Mouse (Mus musculus): ENCODE data around the gene Gm20388. TPM values are rescaled to one million over a fixed set of nuclear protein-coding genes. Genes with fewer than 3 reads are reported as not detected.

Gene Gm20388
- polyA plus RNA-seq, 1 experiment from 2014 or later, result not detected

DNA sequence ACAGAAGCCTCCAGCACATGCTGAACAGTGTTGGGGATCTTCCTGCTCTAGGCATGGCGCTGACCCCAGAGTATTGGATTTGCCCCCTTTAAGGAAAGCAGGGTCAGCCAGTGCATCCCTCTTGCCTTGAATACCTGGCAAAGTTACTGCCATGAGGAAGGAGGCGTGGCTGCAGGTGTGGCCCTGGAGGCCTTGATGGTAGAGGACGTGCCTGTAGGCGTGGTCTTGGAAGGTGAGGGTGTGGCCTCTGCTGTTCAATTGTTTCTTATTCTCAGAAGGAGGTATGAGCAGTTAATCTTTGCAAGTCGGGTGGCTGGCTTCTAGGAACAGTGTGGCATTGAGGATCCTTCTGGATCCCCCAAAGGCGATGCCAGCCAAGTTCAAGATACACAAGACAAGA, 2305.8 kb downstream of the Gm20388 start:
- no peaks in the 10 kb centered on the region for H3K4me1 ChIP-seq (replicated peaks; ENCODE audit: control insufficient read depth, insufficient read depth)
- no peak overlapping the region for H3K27ac ChIP-seq (replicated peaks)
- no peaks in the 10 kb centered on the region for H3K9me3 ChIP-seq (ENCODE audit: control insufficient read depth, low read length)
- TF ChIP-seq EP300 (optimal IDR thresholded peaks at IDR 0.05) (no peak), CTCF (IDR thresholded peaks at IDR 0.05; ENCODE audit: low read depth) (no peak)
- no peak overlapping the region for H3K4me2 ChIP-seq (replicated peaks; ENCODE audit: low read depth)
- H3K36me3 ChIP-seq (ENCODE audit: control insufficient read depth, insufficient read depth, low read length), result no peaks in the 10 kb centered on the region
- no peak overlapping the region for H3K9ac ChIP-seq (ENCODE audit: low read length)
- H3K4me3 ChIP-seq (ENCODE audit: low read depth, low read length), result no peak overlapping the region
- 61% methylated on average over 6 of the region's 6 CpGs for WGBS
- ATAC-seq (ENCODE audit: low FRiP score, low TSS enrichment) (no peak; the same call in 1 of the 2 replicates), DNase-seq (ENCODE audit: low spot score) (peak; percentile 72)
- H3K27me3 ChIP-seq (ENCODE audit: control insufficient read depth, insufficient read depth, low read length), result no peaks in the 10 kb centered on the region

DNA sequence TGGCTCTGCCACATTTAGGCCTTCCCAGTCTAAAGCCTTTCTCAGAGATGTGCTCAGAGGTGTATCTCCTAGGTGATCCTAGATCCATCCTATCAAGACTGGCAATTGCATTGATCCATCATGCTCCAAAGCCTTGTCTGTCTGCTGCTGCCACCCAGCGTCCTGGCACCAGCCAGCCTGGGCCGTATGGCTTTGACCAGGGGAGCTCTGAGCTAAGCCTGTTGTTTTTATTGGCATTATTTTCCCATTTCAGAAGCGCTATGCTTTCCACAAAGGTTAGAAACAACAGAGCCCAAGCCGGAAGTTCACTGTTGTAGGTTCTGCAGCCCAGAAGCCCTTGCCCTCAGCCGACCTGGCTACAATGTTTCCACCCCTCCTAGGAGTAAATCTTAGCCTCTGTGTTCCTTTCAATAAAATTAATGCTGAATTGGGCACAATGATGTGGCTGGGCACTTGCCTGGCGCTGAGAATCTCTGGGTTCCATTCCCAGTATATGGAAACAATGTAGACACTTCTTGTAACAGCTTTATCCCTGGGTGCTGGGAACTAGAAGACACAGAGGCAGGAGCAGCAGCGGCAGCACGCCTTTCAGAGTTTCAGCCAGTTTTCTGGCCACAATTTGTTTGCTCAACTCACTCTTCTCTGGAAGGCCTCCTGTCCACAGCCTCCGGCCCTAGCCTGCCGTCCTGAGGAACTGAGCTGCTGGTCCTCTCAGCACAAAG, 2307.0 kb downstream of the Gm20388 start:
- no peaks in the 10 kb centered on the region for H3K4me1 ChIP-seq (replicated peaks; ENCODE audit: control insufficient read depth, insufficient read depth)
- H3K9me3 ChIP-seq (ENCODE audit: control insufficient read depth, low read length), result no peaks in the 10 kb centered on the region
- 72% methylated on average over 10 of the region's 10 CpGs for WGBS
- no peak overlapping the region for H3K9ac ChIP-seq (ENCODE audit: low read length)
- H3K4me3 ChIP-seq (ENCODE audit: low read depth, low read length), result no peak overlapping the region
- no peak for ATAC-seq (ENCODE audit: low FRiP score, low TSS enrichment)
- no peak overlapping the region for H3K27ac ChIP-seq (replicated peaks)
- H3K4me2 ChIP-seq (replicated peaks; ENCODE audit: low read depth), result no peak overlapping the region
- H3K27me3 ChIP-seq (ENCODE audit: control insufficient read depth, insufficient read depth, low read length), result no peaks in the 10 kb centered on the region
- no peak for DNase-seq (ENCODE audit: low spot score)
- no peaks in the 10 kb centered on the region for H3K36me3 ChIP-seq (ENCODE audit: control insufficient read depth, insufficient read depth, low read length)
- no peak for TF ChIP-seq EP300 (optimal IDR thresholded peaks at IDR 0.05)
- TF ChIP-seq CTCF (IDR thresholded peaks at IDR 0.05; ENCODE audit: low read depth), result no peak

DNA sequence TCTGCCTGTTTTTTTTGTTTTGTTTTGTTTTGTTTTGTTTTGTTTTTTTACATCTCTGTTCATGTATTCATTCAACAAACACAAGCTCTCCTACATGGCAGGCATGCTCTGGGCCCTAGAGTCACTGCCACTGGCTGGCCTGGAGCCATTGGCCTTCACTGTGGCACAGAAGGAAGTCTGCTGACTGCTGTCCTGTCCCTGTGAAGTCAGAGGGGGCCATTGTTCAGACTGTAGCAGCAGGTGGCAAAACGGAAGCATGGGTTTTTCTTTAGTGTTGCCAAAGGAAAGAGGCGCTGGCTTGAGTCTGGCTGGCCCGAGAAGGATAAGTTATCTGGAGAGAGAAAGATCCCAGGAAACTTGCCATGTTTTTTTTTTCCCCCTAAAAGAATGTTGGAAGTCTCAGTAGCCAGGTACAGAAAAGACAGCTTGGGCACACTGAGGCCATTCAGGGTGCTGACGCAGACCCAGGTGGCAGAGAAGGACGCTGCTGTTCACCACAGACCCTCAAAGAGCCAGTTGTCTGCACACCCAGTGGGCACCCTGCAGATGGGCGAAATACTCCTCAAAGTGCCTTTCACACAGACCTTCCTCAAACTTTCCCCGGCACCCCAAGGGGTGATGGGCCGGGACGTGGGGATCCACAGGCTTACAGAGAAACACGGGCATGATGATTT, 2313.5 kb downstream of the Gm20388 start:
- Histone ChIP-seq H3K27me3 (ENCODE audit: control insufficient read depth, insufficient read depth, low read length) (no peaks in the 10 kb centered on the region), H3K27ac (replicated peaks) (no peak overlapping the region), H3K4me2 (replicated peaks; ENCODE audit: low read depth) (no peak overlapping the region), H3K36me3 (ENCODE audit: control insufficient read depth, insufficient read depth, low read length) (no peaks in the 10 kb centered on the region), H3K9ac (ENCODE audit: low read length) (no peak overlapping the region), H3K4me1 (replicated peaks; ENCODE audit: control insufficient read depth, insufficient read depth) (no peaks in the 10 kb centered on the region), H3K9me3 (ENCODE audit: control insufficient read depth, low read length) (no peaks in the 10 kb centered on the region), H3K4me3 (ENCODE audit: low read depth, low read length) (no peak overlapping the region)
- TF ChIP-seq EP300 (optimal IDR thresholded peaks at IDR 0.05), result no peak
- TF ChIP-seq CTCF (IDR thresholded peaks at IDR 0.05; ENCODE audit: low read depth), result no peak
- DNase-seq (ENCODE audit: low spot score) (no peak), ATAC-seq (ENCODE audit: low FRiP score, low TSS enrichment) (no peak)
- 70% methylated on average over 10 of the region's 10 CpGs for WGBS

GRCm38 (mm10) chr8:122224650-122225022, 2314.0 kb downstream of the Gm20388 start:
- ATAC-seq (ENCODE audit: low FRiP score, low TSS enrichment) (peak; percentile 56), DNase-seq (ENCODE audit: low spot score) (peak; percentile 26)
- H3K4me3 ChIP-seq (ENCODE audit: low read depth, low read length), result no peak overlapping the region

GRCm38 (mm10) chr8:122225446-122225845, 2314.8 kb downstream of the Gm20388 start:
- Histone ChIP-seq H3K4me2 (replicated peaks; ENCODE audit: low read depth) (no peak overlapping the region), H3K9ac (ENCODE audit: low read length) (no peak overlapping the region), H3K4me1 (replicated peaks; ENCODE audit: control insufficient read depth, insufficient read depth) (no peaks in the 10 kb centered on the region), H3K4me3 (ENCODE audit: low read depth, low read length) (no peak overlapping the region), H3K9me3 (ENCODE audit: control insufficient read depth, low read length) (no peaks in the 10 kb centered on the region), H3K27ac (replicated peaks) (no peak overlapping the region), H3K27me3 (ENCODE audit: control insufficient read depth, insufficient read depth, low read length) (no peaks in the 10 kb centered on the region), H3K36me3 (ENCODE audit: control insufficient read depth, insufficient read depth, low read length) (no peaks in the 10 kb centered on the region)
- DNase-seq (ENCODE audit: low spot score) (no peak), ATAC-seq (ENCODE audit: low FRiP score, low TSS enrichment) (no peak)
- TF ChIP-seq EP300 (optimal IDR thresholded peaks at IDR 0.05) (no peak), CTCF (IDR thresholded peaks at IDR 0.05; ENCODE audit: low read depth) (peak; percentile 18; the same call in 1 of the 2 replicates)
- WGBS, result 61% methylated on average over 10 of the region's 10 CpGs

More at GRCm38 (mm10) chr8:122224650-122225022, 2314.0 kb downstream of the Gm20388 start:
- Histone ChIP-seq H3K27me3 (ENCODE audit: control insufficient read depth, insufficient read depth, low read length) (no peaks in the 10 kb centered on the region), H3K36me3 (ENCODE audit: control insufficient read depth, insufficient read depth, low read length) (no peaks in the 10 kb centered on the region), H3K27ac (replicated peaks) (no peak overlapping the region), H3K4me1 (replicated peaks; ENCODE audit: control insufficient read depth, insufficient read depth) (no peaks in the 10 kb centered on the region), H3K9me3 (ENCODE audit: control insufficient read depth, low read length) (no peaks in the 10 kb centered on the region), H3K4me2 (replicated peaks; ENCODE audit: low read depth) (no peak overlapping the region), H3K9ac (ENCODE audit: low read length) (no peak overlapping the region)
- TF ChIP-seq EP300 (optimal IDR thresholded peaks at IDR 0.05) (no peak), CTCF (IDR thresholded peaks at IDR 0.05; ENCODE audit: low read depth) (peak; percentile 55)
- WGBS, result 75% methylated on average over 6 of the region's 6 CpGs

GRCm38 (mm10) chr8:122227345-122227744, 2316.7 kb downstream of the Gm20388 start:
- Histone ChIP-seq H3K4me2 (replicated peaks; ENCODE audit: low read depth) (no peak overlapping the region), H3K9ac (ENCODE audit: low read length) (no peak overlapping the region), H3K27me3 (ENCODE audit: control insufficient read depth, insufficient read depth, low read length) (0 out of 2 replicates have a peak, but pooled peaks cover 2% of the 10 kb centered on the region), H3K36me3 (ENCODE audit: control insufficient read depth, insufficient read depth, low read length) (no peaks in the 10 kb centered on the region), H3K27ac (replicated peaks) (no peak overlapping the region), H3K9me3 (ENCODE audit: control insufficient read depth, low read length) (no peaks in the 10 kb centered on the region), H3K4me1 (replicated peaks; ENCODE audit: control insufficient read depth, insufficient read depth) (0 out of 2 replicates have a peak, but pooled peaks cover 2% of the 10 kb centered on the region), H3K4me3 (ENCODE audit: low read depth, low read length) (no peak overlapping the region)
- DNase-seq (ENCODE audit: low spot score) (no peak), ATAC-seq (ENCODE audit: low FRiP score, low TSS enrichment) (no peak)
- WGBS, result 75% methylated on average over 6 of the region's 6 CpGs
- TF ChIP-seq CTCF (IDR thresholded peaks at IDR 0.05; ENCODE audit: low read depth) (no peak), EP300 (optimal IDR thresholded peaks at IDR 0.05) (no peak)
